Mouse (Mus musculus): ENCODE results near the gene Izumo4. TPM values are rescaled to one million over a fixed set of nuclear protein-coding genes. Genes with fewer than 3 reads are reported as not detected.
A peak's percentile ranks its signal among the peaks of the same experiment; 100 is the strongest.

Izumo4 gene
- total RNA-seq (2014; rRNA removed) (37.9 and 39.5 TPM in 2 replicates), polyA plus RNA-seq (2015; fragmentation: Nextera tagmentation; extraction: Ambion mirVana) (34.4 and 36.7 TPM in 2 replicates)

DNA sequence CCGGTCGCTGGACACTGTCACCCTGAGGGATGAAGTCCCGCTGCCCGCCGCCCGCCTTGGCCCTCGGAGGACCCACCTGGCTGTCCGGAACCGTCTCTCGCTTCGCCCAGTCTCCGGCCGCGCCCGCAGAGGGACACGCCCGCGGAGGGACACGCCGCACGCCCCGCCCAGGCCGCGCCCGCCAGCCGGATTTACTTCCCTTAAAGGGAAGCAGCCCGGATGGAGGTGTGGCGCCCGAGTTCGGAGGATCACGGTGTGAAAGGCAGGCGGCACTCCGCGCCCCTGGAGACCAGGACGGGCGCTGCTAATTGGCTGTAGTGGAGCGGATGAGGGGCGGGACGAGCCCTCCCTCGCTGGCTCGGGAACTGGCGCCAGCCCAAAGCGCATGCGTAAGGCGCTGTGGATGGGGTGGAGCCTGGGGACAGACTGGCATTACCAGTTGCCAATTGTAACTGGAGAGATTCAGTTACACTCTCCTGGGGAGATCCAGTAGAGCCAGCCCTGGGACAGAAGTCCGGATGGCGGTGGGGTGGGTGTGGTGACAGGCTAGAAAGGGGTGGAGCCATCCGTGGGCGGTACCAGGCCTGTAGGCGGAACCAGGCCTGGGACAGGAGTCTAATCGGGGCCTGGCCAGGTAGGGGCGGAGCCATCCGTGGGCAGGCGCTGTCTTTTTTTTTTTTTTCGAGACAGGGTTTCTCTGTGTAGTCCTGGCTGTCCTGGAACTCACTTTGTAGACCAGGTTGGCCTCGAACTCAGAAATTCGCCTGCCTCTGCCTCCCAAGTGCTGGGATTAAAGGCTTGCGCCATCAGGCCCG lies at the start of gene Izumo4, which contains the start of gene Mob3a:
Gene Izumo4, plus strand, starts transcription at position 464 of the 815 bp plus-strand sequence.
Gene Mob3a, minus strand, starts transcription at position 257 of the 815 bp plus-strand sequence.
- Histone ChIP-seq H3K4me3 (ENCODE audit: low read depth, low read length) (peak within 1 kb of the TSS; percentile 77), H3K27ac (ENCODE audit: low read depth, low read length) (peak within 1 kb of the TSS; percentile 90), H3K9ac (peak within 1 kb of the TSS; percentile 74), H3K4me2 (ENCODE audit: low read depth) (peak within 1 kb of the TSS; percentile 75), H3K36me3 (ENCODE audit: insufficient read depth) (peaks cover 16% of the 10 kb centered on the region), H3K27me3 (ENCODE audit: insufficient read depth, low read length) (no peaks in the 10 kb centered on the region), H3K4me1 (ENCODE audit: insufficient read depth) (peaks cover 20% of the 10 kb centered on the region), H3K9me3 (ENCODE audit: low read length) (no peaks in the 10 kb centered on the region)
- 3% methylated on average over 59 of the region's 59 CpGs for WGBS
- peak; percentile 50 for TF ChIP-seq CTCF (IDR thresholded peaks at IDR 0.05; ENCODE audit: low read depth)
- ATAC-seq, result peak; percentile 95
- DNase-seq, result peak; percentile 100

DNA sequence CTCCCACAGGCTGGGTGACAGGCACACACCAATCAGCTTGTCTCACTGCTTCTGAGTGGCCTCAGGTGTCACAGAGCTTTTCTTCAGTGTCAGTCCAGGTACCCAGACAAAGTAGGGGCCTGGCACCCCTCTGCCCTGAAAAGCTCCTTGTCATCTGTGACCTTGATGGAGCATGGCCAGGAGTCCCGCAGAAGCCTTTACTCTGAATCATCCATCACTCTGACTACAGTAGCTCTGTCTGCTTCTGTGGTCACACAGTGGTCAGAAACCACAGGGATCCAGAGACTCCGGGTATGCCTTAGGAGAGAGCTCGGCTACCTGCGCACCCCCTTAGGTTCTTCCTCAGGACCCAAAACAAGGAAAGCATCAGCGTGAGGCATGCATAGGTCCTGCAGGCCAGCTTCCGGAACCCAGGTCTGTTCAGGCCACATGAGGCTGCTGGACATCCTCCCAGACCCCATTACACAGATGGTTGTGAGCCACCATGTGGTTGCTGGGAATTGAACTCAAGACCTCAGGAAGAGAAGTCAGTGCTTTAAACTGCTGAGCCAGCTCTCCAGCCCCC lies 48.7 kb upstream of the Izumo4 start:
- Histone ChIP-seq H3K4me1 (ENCODE audit: insufficient read depth) (peaks cover 9% of the 10 kb centered on the region), H3K9me3 (ENCODE audit: low read length) (no peaks in the 10 kb centered on the region), H3K4me3 (ENCODE audit: low read depth, low read length) (no peak overlapping the region), H3K27ac (ENCODE audit: low read depth, low read length) (0 out of 2 replicates have a peak overlapping the region, but pooled peaks have one; percentile 15), H3K36me3 (ENCODE audit: insufficient read depth) (peaks cover under 1% of the 10 kb centered on the region; the same call in 1 of the 2 replicates), H3K9ac (no peak overlapping the region), H3K4me2 (ENCODE audit: low read depth) (no peak overlapping the region), H3K27me3 (ENCODE audit: insufficient read depth, low read length) (no peaks in the 10 kb centered on the region)
- 93% methylated on average over 6 of the region's 6 CpGs for WGBS
- DNase-seq (no peak), ATAC-seq (no peak)
- TF ChIP-seq CTCF (IDR thresholded peaks at IDR 0.05; ENCODE audit: low read depth), result no peak

DNA sequence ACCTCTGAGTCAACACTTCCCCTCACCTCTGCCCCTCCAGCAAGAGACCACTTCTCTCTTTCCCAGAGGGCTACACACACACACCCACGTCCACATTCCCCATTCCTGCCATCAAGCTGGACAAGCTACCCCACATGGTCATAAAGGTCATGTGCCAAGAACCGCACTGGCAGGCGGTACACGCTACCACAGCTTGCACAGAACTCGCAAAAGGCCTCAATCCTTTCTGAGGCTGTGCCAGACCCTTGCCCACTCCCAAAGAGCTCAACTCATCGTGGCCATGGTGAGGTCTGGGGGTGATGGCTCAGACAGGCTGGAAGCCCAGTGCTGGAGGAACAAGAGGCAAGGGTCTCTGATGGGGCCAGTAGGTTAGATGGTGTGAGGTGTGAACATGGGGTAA lies 47.1 kb upstream of the Izumo4 start:
- Histone ChIP-seq H3K4me1 (ENCODE audit: insufficient read depth) (peaks cover 9% of the 10 kb centered on the region), H3K27ac (ENCODE audit: low read depth, low read length) (no peak overlapping the region), H3K9ac (no peak overlapping the region), H3K9me3 (ENCODE audit: low read length) (no peaks in the 10 kb centered on the region), H3K4me2 (ENCODE audit: low read depth) (peak overlapping the region; percentile 88; the same call in 1 of the 2 replicates), H3K27me3 (ENCODE audit: insufficient read depth, low read length) (no peaks in the 10 kb centered on the region), H3K4me3 (ENCODE audit: low read depth, low read length) (no peak overlapping the region), H3K36me3 (ENCODE audit: insufficient read depth) (no peaks in the 10 kb centered on the region)
- no peak for TF ChIP-seq CTCF (IDR thresholded peaks at IDR 0.05; ENCODE audit: low read depth)
- 83% methylated on average over 6 of the region's 6 CpGs for WGBS
- ATAC-seq (no peak), DNase-seq (no peak)

DNA sequence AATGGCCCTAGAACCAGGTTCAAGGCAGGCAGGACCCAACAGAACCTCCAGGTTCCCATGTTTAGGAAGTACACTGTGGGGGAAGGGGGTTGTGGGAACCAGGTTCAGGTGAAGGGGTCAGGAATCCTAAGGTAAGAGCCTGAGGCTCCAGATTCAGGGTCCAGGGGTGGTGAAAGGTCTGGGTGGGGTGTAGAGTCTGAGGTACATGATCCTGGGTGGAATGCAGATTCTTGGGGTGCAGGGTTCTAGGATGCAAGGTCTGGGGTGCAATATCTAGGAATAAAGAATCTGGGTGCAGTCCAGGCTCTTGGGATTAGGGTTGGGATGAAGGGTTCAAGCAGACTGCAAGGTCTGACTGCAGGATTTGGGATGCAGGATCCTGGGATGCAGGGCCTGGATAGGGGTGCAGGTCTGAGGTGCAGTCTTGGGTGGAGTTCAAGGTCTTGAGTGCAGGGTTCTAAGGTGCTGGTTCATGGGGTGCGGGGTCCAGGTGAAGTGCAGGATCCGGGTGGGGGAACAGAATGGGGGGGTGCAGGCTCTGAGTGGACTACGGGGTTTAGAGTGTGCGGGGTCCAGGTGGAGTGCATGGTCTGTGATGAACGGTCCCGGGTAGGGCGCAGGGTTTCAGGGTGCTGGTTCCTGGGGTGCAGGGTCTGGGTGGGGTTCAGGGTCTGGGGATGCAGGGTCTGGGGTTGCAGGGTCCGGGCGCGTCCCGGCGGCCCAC lies 46.4 kb upstream of the Izumo4 start:
- ATAC-seq (no peak), DNase-seq (no peak)
- peak overlapping the region; percentile 80 for H3K4me3 ChIP-seq (ENCODE audit: low read depth, low read length)
- H3K9me3 ChIP-seq (ENCODE audit: low read length), result no peaks in the 10 kb centered on the region
- no peaks in the 10 kb centered on the region for H3K27me3 ChIP-seq (ENCODE audit: insufficient read depth, low read length)
- H3K4me1 ChIP-seq (ENCODE audit: insufficient read depth), result peaks cover 9% of the 10 kb centered on the region
- peak overlapping the region; percentile 88 for H3K9ac ChIP-seq
- no peaks in the 10 kb centered on the region for H3K36me3 ChIP-seq (ENCODE audit: insufficient read depth)
- H3K27ac ChIP-seq (ENCODE audit: low read depth, low read length), result peak overlapping the region; percentile 94
- WGBS, result 4% methylated on average over 12 of the region's 12 CpGs
- no peak for TF ChIP-seq CTCF (IDR thresholded peaks at IDR 0.05; ENCODE audit: low read depth)
- H3K4me2 ChIP-seq (ENCODE audit: low read depth), result peak overlapping the region; percentile 88

DNA sequence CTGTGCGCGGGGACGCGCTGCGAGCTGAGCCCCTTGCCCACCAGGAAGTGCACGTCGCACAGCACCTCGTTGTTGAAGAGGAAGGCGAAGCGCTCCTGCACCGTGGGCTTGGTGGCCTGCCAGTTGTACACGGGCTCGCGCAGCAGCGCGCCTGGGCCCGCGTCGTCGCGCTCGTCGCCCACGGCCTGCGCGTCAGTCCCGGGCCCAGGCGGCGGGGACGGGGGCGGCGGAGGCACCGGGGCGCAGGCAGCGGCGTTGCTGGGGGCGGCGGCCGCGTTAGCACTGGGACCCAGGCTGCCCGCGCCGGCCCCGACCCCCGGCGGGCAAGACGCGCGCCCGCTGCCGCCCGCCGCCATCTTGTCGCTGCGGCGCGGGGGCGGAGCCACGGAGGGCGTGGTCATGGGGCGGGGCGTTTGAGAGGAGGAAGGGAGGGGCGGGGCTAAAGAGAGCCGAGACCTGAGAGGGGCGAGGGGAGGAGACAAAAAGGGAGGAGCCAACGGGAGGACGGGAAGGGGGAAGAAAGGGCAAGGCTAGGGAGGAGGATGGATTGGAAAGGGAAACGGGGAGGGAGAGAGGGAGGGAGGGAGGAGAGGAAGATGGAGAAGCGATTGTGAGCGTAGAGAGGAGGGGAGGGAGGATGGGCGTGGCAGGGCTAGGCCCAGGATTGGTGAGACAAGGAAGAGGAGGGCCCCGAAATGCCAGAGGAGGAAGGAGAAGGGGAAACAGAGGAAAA lies 45.7 kb upstream of the Izumo4 start:
- Histone ChIP-seq H3K27me3 (ENCODE audit: insufficient read depth, low read length) (no peaks in the 10 kb centered on the region), H3K4me1 (ENCODE audit: insufficient read depth) (peaks cover 9% of the 10 kb centered on the region), H3K9me3 (ENCODE audit: low read length) (no peaks in the 10 kb centered on the region), H3K4me3 (ENCODE audit: low read depth, low read length) (peak overlapping the region; percentile 80), H3K36me3 (ENCODE audit: insufficient read depth) (no peaks in the 10 kb centered on the region), H3K27ac (ENCODE audit: low read depth, low read length) (peak overlapping the region; percentile 94), H3K9ac (peak overlapping the region; percentile 88), H3K4me2 (ENCODE audit: low read depth) (peak overlapping the region; percentile 88)
- no peak for TF ChIP-seq CTCF (IDR thresholded peaks at IDR 0.05; ENCODE audit: low read depth)
- ATAC-seq (peak; percentile 91), DNase-seq (peak; percentile 98)
- 1% methylated on average over 62 of the region's 72 CpGs for WGBS

DNA sequence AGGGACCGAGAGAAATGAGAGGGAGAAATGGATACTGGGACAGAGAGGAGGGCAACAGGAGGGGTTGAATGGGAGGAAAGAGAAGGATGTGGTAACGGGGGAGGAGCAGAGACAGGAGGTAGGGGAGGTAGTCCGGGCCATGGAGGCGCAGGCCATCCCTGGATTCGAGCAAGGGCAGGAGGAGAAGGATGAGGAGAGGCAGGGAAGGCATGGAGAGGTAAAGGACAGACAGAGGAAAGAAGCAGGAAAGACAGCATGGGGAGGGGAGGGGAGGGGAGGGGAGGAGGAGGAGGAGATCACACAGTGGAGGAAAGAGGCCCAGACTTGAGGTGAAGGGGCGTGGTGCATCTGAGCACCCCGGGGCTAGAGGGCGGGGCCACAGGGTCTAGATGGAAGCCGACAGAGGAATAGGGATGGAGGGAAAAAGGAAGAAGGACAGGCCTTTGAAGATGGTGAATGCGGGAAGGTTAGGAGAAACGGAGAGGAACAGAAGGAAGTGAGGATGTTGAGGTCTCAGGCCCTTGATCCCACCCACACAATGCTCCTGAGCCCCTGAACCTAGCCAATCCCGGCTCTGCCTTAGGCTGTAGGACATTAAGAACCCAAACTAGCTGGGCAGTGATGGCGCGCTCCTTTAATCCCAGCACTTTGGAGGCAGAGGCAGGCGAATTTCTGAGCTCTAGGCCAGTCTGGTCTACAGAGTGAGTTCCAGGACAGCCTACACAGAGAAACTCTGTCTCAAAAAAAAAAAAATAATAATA lies 44.9 kb upstream of the Izumo4 start, which contains the start of gene Btbd2:
Gene Btbd2, minus strand, starts transcription at position 209 of the 761 bp plus-strand sequence.
- Histone ChIP-seq H3K9ac (peak within 1 kb of the TSS; percentile 88), H3K27ac (ENCODE audit: low read depth, low read length) (peak within 1 kb of the TSS; percentile 94), H3K9me3 (ENCODE audit: low read length) (no peaks in the 10 kb centered on the region), H3K36me3 (ENCODE audit: insufficient read depth) (no peaks in the 10 kb centered on the region), H3K4me2 (ENCODE audit: low read depth) (peak within 1 kb of the TSS; percentile 88), H3K27me3 (ENCODE audit: insufficient read depth, low read length) (no peaks in the 10 kb centered on the region), H3K4me3 (ENCODE audit: low read depth, low read length) (peak within 1 kb of the TSS; percentile 80), H3K4me1 (ENCODE audit: insufficient read depth) (peaks cover 9% of the 10 kb centered on the region)
- no peak for TF ChIP-seq CTCF (IDR thresholded peaks at IDR 0.05; ENCODE audit: low read depth)
- ATAC-seq, result peak; percentile 46
- DNase-seq, result no peak
- 20% methylated on average over 15 of the region's 15 CpGs for WGBS
